Mouse (Mus musculus) ES-E14 (cell line): ENCODE measurements around the gene Figla.
"Not testable (repeated sequence)": the region's sequence is repeated elsewhere in the genome, so short reads cannot be mapped to it uniquely, and the experiment has no call there.

Experiments used
- HCFC1 ChIP-seq: IDR thresholded peaks from 2 replicates; pipeline ENCODE4 v1.6.1; 2012; ENCODE audit warnings: low read length, inconsistent platforms, borderline replicate concordance; ENCODE audit not compliant: insufficient read depth
- ZC3H11A ChIP-seq: IDR thresholded peaks from 2 replicates; pipeline ENCODE4 v1.6.1; 2012; ENCODE audit warnings: low read depth, mild to moderate bottlenecking, inconsistent platforms, low read length, borderline replicate concordance
- ZNF384 ChIP-seq: IDR thresholded peaks from 2 replicates; pipeline ENCODE4 v1.6.1; 2012; ENCODE audit warnings: low read depth, low read length, inconsistent platforms

- not testable (repeated sequence) for TF ChIP-seq ZC3H11A, ZNF384, HCFC1
Observed at GRCm38 (mm10) chr6:85978736-85979135, 37.2 kb upstream of the Figla start.
